Mouse (Mus musculus): ENCODE data around the gene Map7d1. TPM values are rescaled to one million over a fixed set of nuclear protein-coding genes. Genes with fewer than 3 reads are reported as not detected.

Map7d1 gene
- 4.0 TPM for polyA plus RNA-seq (2014; fragmentation: Illumina TruSeq; extraction: RNeasy Lipid Tissue Mini Kit (QIAGEN cat#74804); ENCODE audit: low read depth, low replicate concordance)

DNA sequence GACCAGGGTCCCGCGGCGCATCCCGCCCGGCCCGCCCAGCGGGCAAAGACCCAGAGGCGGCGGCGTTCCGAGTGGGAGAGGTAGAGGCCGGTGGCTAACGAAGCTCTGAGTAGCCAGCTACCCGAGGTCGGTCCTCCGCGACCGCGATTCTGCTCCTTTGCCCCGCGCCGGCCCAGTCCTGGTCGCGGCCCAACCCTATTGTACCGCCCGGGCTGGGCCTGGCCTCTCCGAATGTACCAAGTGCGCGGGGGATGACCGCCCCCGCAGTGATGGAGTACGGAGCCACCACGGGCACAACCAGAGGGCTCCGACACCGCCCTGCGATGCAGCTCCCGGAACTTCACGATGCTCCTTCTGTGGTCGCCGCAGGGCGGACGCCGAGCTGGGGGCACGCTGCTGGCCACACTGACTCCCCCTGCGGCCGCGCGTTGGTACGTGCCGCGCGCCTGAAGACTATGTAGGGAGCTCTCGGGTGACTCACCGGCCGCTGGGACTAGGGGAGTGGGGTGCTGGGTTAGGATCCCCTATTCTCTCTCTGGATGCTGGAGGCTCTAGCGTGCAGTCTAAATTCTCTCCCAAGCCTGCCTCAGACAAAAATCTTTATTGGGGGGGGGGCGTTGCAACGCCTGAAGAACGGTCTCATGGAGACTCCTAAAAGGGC is at the start of gene Map7d1:
Map7d1 (minus strand) TSS at position 213 of the 661 bp plus-strand sequence.

DNA sequence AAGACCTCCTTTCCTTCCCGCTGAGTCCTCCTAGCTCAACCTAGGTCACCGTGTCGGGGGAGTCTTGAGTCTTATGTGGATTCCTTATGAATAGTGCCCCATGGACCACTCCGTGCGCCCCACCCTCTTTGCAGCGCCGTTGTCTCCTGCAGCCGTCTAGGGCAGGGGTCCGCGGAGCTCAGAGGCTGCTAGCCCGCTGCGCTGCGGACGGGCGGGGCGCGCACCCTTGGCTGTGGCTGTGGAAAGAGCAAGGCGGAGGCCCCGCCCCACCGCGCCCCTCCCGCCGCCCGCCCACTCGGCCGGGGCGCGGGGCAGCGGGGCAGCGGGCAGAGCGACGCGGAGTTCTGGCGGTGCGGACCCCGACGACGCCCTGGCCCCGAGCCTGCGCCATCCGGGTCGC is 30.3 kb upstream of the Map7d1 start, which contains the start of gene Col8a2:
Col8a2 (plus strand) TSS at position 302 of the 400 bp plus-strand sequence.

GRCm38 (mm10) chr4:126262119-126262807 is 6.1 kb upstream of the Map7d1 start, which contains the start of gene Trappc3:
Trappc3 (plus strand) TSS chr4:126262325.

DNA sequence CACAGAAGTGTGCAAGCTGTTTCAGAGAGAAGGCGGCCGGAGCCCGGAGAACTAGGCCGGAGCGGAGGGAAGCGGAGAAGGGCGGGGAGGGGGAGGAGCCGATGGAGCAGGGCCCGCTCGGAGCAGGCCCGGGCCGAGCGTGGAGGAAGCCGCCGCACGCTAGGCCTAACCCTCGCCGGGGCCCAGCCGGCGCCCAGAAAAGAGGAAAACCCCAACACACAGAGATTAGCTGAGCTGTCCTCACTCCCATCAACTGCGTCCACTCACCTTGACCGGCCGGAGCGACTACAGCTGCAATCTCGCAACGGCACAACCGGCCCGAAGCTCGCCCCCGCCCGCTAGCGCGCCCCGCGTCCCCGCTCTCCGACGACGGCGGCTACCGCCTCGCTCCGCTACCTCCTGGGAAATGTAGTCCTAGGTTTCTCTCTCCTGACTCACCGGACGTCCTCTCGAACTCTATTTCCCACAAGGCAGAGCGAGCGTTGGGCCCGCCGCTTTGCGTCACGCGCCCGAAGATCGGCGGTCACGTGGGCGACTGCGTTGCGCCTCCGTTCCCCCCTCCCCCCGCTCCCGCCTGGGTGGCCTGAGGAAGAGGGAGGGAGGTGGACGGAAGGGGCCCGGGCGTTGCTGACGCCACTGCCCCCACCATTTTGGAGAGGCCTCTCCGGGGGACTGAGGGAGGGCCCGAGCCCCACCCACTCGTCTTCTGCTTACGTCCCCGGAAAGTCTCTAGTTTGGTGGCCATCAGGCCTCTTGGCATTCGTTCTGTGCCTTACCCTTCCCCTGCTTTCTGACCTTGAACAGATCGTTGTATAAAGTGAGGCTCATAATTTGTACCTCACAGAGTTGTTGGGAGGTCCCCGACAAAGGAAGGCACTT is 53.6 kb downstream of the Map7d1 start, which contains the start of gene Thrap3:
Thrap3 (minus strand) TSS at position 458 of the 879 bp plus-strand sequence.

Other genes with a start within 250 kb of the Map7d1 start
- 0.32 TPM for gene Csf3r, start 231.8 kb downstream of the Map7d1 start, polyA plus RNA-seq (2014; fragmentation: Illumina TruSeq; extraction: RNeasy Lipid Tissue Mini Kit (QIAGEN cat#74804); ENCODE audit: low read depth, low replicate concordance)
- gene Mrps15, start 209.4 kb downstream of the Map7d1 start, polyA plus RNA-seq (2014; fragmentation: Illumina TruSeq; extraction: RNeasy Lipid Tissue Mini Kit (QIAGEN cat#74804); ENCODE audit: low read depth, low replicate concordance) = 53.3 TPM
- gene Oscp1, start 197.8 kb downstream of the Map7d1 start, polyA plus RNA-seq (2014; fragmentation: Illumina TruSeq; extraction: RNeasy Lipid Tissue Mini Kit (QIAGEN cat#74804); ENCODE audit: low read depth, low replicate concordance) = not detected
- 3.5 TPM for gene Lsm10, start 159.7 kb downstream of the Map7d1 start, polyA plus RNA-seq (2014; fragmentation: Illumina TruSeq; extraction: RNeasy Lipid Tissue Mini Kit (QIAGEN cat#74804); ENCODE audit: low read depth, low replicate concordance)
- gene Stk40, start 152.4 kb downstream of the Map7d1 start, polyA plus RNA-seq (2014; fragmentation: Illumina TruSeq; extraction: RNeasy Lipid Tissue Mini Kit (QIAGEN cat#74804); ENCODE audit: low read depth, low replicate concordance) = 5.1 TPM
- not detected for gene Eva1b, start 108.6 kb downstream of the Map7d1 start, polyA plus RNA-seq (2014; fragmentation: Illumina TruSeq; extraction: RNeasy Lipid Tissue Mini Kit (QIAGEN cat#74804); ENCODE audit: low read depth, low replicate concordance)
- gene Sh3d21, start 92.9 kb downstream of the Map7d1 start, polyA plus RNA-seq (2014; fragmentation: Illumina TruSeq; extraction: RNeasy Lipid Tissue Mini Kit (QIAGEN cat#74804); ENCODE audit: low read depth, low replicate concordance) = 0.21 TPM
- gene Thrap3, start 53.6 kb downstream of the Map7d1 start, polyA plus RNA-seq (2014; fragmentation: Illumina TruSeq; extraction: RNeasy Lipid Tissue Mini Kit (QIAGEN cat#74804); ENCODE audit: low read depth, low replicate concordance) = 76.8 TPM
- gene Trappc3, start 6.0 kb upstream of the Map7d1 start, polyA plus RNA-seq (2014; fragmentation: Illumina TruSeq; extraction: RNeasy Lipid Tissue Mini Kit (QIAGEN cat#74804); ENCODE audit: low read depth, low replicate concordance) = 24.9 TPM
- 0.08 TPM for gene Col8a2, start 30.4 kb upstream of the Map7d1 start, polyA plus RNA-seq (2014; fragmentation: Illumina TruSeq; extraction: RNeasy Lipid Tissue Mini Kit (QIAGEN cat#74804); ENCODE audit: low read depth, low replicate concordance)
- not detected for gene Adprhl2, start 65.4 kb upstream of the Map7d1 start, polyA plus RNA-seq (2014; fragmentation: Illumina TruSeq; extraction: RNeasy Lipid Tissue Mini Kit (QIAGEN cat#74804); ENCODE audit: low read depth, low replicate concordance)
- gene Tekt2, start 69.3 kb upstream of the Map7d1 start, polyA plus RNA-seq (2014; fragmentation: Illumina TruSeq; extraction: RNeasy Lipid Tissue Mini Kit (QIAGEN cat#74804); ENCODE audit: low read depth, low replicate concordance) = not detected
- gene Ago3, start 173.2 kb upstream of the Map7d1 start, polyA plus RNA-seq (2014; fragmentation: Illumina TruSeq; extraction: RNeasy Lipid Tissue Mini Kit (QIAGEN cat#74804); ENCODE audit: low read depth, low replicate concordance) = 4.4 TPM
- 8.2 TPM for gene Ago1, start 212.2 kb upstream of the Map7d1 start, polyA plus RNA-seq (2014; fragmentation: Illumina TruSeq; extraction: RNeasy Lipid Tissue Mini Kit (QIAGEN cat#74804); ENCODE audit: low read depth, low replicate concordance)

All from liver, adult 10 weeks (tissue).